Mouse (Mus musculus): ENCODE results near the gene Psma7.

The Psma7 gene

DNA sequence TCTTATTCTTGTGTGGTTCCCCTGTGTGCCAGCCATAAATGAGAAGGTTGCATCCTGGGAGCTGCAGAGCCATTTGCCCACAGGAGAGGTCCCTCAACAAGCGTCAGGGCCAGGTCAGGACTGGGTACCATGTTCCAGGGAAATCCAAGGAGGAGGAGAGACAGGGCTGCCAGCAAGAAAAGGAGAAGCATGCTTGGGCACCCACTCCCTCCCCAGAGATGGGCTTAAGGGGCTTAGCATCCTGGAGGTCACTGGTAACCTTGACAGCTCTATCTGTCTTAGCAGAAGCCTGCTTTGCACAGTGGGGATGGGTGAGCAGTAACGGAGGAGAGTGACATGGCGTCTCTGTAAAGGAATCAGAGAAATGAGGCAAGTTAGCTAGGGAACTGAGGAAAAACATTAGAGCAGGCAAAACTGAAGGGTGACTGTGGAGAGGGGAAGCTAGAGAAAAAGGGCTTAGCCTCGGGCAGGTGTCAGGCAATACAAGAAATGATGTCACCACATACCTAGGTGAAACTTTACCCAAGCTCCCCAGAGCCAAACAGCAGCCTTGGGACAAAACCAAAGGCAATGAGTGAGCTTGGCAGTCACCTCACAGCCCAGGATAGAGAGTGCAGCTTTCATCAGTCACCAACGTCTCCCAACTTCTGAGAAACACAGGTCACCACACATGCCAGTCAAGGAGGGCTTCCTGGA, 36.4 kb downstream of the Psma7 start:
- in situ Hi-C loops (cut with MboI, MseI), result no loop called here

GRCm38 (mm10) chr2:180001635-180002034, 40.6 kb downstream of the Psma7 start:
- in situ Hi-C loops (cut with MboI, MseI), result no loop called here

GRCm38 (mm10) chr2:179998431-179998830, 43.8 kb downstream of the Psma7 start:
- in situ Hi-C loops (cut with MboI, MseI), result no loop called here

DNA sequence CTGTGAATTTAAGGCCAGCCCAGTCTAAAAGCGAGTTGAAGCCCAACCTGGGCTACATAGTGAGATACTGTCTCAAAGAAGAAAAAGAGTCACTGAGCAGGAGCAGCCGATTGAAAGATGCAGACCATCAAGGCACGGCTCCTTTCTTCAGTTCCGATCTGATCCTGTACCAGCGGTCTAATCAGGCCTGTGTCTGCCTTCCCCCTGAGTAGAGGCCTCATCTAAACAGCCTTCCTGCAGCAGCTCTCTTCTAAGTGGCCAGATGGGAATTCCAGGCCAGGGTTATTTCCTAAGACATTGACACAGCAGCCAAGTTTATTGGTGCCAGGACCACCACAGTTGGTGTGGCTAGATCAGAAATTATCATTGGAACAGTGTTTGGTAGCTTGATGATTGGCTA, 49.2 kb downstream of the Psma7 start:
- in situ Hi-C loops (cut with MboI, MseI), result no loop called here

GRCm38 (mm10) chr2:179989098-179989497, 53.1 kb downstream of the Psma7 start:
- in situ Hi-C loops (cut with MboI, MseI), result no loop called here

DNA sequence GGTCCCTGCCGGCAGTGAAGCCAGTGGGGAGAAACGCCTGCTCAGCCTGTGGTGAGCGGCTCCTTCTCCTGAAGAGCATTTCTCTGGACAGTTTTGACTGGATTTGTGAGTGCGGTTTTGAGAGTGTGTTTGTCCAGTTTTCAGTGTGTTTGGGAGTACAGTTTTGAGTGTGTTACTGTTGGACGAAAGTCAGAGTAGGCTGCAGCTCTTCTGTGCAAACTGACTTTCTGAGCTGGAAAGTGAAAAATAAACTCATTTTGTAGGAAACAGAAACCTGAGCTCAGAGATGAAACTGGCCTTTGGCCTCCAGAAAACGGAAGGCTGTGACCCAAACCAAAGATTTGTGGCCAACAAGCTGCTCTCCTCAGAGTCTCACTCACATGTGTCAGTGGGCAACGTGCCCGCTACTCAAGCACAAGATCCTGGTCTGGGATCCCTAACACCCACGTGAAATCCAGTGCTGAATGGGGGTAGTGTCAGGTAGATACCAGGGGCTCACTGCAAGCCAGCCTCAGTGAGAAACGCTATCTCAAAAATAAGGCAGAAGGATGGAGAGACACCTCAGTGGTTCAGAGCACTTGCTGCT, 55.7 kb downstream of the Psma7 start:
- in situ Hi-C loops (cut with MboI, MseI), result no loop called here

All from T-helper 17 cell (primary cell).